Mouse (Mus musculus): Measurements from ENCODE around the gene Vmn1r137.
"Not testable (repeated sequence)": the region's sequence is repeated elsewhere in the genome, so short reads cannot be mapped to it uniquely, and the experiment has no call there.

Gene Vmn1r137

GRCm38 (mm10) chr7:21994287-21994686 is at the start of gene Vmn1r137:
Gene Vmn1r137 (plus strand): TSS chr7:21994587.
- not testable (repeated sequence) for DNase-seq

- not testable (repeated sequence) for DNase-seq
Observed at GRCm38 (mm10) chr7:22028797-22029196, 34.4 kb downstream of the Vmn1r137 start, which contains the start of gene Vmn1r138. Gene Vmn1r138 (minus strand): TSS chr7:22028897.

All from kidney, adult 11 months (tissue).